Mouse (Mus musculus) kidney, adult 18-20 months (tissue): ENCODE measurements at regions not wholly inside any gene's neighbourhood (a gene's known extent, or its start where the extent isn't known, plus 50 kb on each side); places are given as distances from the start of the nearest gene placed in this dataset.

Source experiments
- DNase-seq: peaks from one replicate; pipeline ENCODE4 v3.0.0; 2021

- DNase-seq: peak; percentile 17
These were observed 155.0 kb downstream of the Drd1 start for GRCm38 (mm10) chr13:53900406-53901025.

GRCm38 (mm10) chr13:53898351-53898750 is 157.2 kb downstream of the Drd1 start:
- DNase-seq: no peak

GRCm38 (mm10) chr13:53897176-53897575 is 158.3 kb downstream of the Drd1 start:
- DNase-seq: no peak

DNA sequence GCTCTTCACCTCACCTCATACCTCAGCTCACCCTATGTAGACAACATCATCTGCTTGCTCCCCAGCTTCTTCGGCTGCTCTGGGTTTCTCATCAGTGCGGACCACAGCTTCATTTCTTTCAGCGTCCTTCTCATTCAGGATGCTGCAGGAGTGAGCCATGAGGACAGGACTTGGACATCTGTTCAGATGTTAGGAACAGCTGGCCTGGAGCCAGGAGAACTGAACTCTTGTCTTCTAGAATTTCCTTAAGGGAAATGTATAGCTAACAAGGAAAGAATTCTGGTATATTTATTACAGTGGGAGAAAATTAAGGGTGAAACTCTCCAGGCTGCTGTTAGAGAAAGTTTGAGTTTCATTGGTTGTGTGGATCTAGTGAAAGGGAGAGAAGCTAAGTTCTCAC is 167.1 kb downstream of the Drd1 start:
- DNase-seq: no peak

DNA sequence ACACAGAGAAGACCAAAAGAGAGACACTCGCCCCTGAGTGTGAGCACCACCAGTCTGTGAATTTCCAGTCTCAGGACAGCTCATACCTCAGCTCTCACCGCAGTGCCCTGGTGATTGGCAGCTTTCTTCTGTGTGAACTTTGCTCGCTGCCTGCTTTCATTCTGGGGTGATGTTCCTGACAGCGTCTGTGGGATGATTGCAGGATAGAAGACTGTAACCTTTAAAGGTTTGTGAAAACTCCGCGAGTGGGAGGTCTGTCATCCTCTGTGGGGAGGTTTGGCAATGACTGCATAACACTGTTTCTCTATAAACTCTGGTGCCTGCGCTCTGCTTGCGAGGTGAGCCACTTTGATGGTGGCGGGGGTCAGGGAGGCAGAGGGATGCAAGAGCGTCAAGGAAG is 169.7 kb downstream of the Drd1 start:
- DNase-seq: no peak

DNA sequence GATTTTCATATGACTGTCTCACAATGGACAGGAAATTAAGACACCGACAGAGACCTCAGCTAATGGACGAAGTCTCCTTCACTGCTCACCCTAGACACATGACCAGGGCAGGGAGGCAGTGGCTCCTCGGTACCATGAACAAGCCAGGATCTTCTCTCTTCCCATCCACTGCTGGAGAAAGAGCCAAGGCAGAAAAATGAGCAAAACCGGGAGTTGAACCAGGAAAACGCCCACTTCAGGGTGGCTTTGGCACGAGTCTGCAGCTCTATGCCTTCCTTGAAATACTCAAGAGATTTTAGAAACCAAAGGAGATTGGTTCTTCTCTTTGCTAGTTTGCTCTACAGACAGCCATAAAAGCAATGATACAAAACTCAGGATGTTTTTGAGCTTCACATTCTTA is 172.3 kb downstream of the Drd1 start:
- no peak for DNase-seq

DNA sequence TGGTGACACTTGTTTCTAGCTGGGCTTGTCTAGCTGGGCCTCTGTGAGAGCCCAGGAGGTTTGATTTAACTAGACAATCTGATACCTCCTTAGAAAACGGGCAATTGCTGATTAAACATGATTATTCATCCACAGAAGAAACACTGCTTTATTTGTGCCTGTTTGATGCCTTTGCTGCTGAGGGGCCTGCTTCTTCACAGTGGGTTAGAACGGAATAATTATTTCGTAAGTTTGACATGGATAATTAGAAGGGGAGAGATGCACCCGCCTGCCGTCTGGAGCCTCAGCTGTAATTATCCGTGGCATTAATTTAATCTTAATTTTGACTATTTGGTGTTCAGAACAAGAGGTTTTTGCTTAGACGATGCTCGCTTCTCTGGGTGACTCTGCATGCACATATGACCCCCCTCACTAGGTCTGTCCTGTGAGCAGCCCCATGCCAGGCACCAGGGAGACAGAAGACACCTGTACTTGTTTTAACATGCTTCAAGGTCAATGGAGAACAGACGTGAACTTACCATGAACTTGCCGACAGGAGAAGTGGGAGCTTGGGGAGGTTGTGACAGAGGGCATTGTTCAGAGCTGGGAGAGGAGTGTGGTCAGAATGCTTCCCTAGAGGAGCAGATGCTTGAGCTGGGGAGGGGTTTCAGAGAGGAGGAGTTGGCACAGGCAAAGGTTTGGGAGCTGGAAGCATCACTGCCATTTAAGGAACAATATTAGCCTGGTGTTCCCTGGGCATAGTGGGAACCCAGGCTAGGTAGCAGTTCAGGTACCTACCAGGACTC is 174.8 kb downstream of the Drd1 start:
- no peak for DNase-seq

DNA sequence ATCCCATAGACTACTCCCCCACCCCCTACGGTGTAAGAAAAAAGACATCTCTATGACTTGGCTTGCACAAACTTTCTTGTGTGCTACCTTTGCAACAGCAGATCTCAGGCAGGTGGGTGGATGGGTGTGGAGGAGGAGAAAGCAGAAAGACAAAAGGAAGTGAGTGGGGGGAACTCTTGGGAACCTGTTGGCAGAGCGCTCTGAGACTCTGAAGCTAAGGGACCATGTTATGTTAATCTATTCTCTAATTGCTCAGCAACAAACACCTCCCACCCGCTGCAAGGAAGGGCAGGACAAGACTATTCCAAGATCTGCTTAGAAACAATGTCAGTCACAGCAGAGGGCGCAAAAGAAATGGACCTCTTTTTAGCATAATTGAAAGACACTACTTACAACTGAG is 180.0 kb downstream of the Drd1 start:
- DNase-seq: no peak

GRCm38 (mm10) chr13:53865323-53865722 is 190.2 kb downstream of the Drd1 start:
- no peak for DNase-seq

DNA sequence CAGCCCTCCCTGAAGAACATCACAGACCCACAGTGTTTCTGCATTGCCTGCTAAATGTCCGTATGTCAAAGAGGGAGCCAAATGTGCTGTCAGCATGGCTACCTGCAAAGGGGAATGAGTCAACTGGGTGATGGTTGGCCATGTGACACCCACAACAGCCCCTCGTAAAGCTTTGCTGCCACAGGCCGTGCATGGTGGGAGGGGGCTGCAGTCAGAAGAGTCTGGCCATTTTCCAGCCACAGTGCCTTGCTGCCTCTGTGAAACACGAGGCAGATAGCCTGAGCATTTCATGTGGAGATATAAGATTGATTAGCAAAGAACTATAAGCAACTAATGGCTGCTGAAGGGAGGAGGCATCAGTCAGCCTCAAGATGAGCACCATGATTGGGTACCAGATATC is 193.2 kb downstream of the Drd1 start:
- DNase-seq: no peak

DNA sequence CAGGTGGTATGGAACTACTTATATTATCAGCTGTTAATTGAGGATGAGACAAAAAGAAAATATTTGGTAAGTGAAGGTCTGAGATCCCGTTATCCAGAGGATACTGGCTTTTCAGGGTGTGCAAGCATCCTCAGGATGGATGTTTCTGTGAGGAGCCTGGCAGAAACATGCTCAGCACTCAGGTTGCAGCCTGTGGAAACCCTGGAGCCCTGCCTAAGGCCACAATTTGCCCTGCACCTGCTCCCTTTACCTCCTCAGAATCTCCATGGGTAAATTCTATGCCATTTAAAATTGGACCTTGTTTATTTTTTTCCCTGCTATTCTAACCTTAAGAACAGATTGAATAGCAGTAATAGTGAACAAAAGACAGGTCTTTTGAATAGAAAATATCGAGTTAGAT is 201.3 kb downstream of the Drd1 start:
- no peak for DNase-seq

GRCm38 (mm10) chr13:53850146-53850545 is 205.4 kb downstream of the Drd1 start:
- no peak for DNase-seq

DNA sequence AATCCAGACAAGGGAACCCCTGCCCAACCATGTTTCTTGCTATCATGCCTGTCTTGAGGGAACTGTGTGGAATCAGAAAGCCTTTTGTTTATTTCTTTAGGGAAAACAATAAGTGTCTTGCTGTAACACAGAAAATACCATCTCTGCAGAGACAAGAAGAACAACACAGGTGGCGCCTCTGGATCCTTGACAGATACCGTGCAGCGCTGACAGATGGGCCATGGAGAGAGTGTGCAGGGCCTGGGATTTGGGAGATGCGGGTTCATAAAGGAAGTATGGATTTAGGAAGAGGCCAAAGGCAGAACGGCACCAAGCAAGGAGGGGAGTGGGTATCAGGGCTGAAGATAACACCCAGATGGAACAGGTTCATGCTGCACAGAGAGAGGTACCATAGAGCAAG is 209.3 kb downstream of the Drd1 start:
- DNase-seq: no peak

GRCm38 (mm10) chr13:53845786-53846185 is 209.7 kb downstream of the Drd1 start:
- no peak for DNase-seq

DNA sequence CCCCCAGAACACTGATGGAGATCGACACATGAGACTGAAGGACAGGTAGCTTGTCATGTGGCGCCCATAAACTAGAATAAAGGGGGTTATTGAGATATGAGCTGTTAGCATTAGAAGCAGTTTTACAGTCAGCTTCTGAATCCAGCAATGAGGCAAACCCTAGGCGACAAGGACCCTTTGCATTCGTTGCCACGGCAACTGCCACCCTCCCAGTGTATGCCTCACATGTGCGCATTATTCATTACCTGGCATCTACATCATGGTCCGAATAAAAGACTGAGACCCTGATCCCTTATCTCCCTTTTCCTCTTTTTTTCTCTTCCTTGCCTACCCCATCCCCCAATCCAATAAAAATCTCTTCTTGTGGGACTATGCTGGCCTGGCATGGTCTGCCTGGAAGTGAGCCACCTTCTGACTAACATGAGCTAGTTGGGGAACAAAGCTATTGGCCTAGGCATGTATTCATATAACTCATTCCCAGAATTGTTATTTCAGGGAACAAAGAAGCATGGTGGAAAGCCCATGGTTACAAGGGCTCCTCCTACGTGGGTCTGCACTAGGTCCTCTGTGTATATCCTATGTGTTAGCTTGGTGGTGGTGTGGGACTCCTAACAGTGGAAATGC is 229.4 kb downstream of the Drd1 start:
- DNase-seq: no peak

- DNase-seq: peak; percentile 7
These were observed 233.4 kb downstream of the Drd1 start for GRCm38 (mm10) chr13:53822061-53822460.

DNA sequence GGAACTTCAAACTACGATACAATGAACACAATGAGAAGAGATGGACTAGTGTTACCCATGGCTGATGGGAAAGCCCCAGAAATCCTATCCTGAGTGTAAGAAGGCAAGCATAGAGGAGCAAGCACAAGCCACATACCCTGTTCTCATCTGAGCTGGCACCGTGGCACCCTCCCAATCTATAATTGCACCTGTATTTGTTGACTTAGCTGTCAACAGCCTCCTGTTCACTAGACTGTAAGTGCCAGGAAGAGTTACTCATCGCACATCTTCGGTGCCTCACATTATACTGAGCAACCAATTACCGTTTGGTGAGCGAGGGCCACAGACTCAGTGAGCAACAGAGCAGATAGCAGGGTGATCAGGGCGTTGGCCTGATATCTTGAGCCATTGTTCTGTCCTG is 239.9 kb downstream of the Drd1 start:
- no peak for DNase-seq

DNA sequence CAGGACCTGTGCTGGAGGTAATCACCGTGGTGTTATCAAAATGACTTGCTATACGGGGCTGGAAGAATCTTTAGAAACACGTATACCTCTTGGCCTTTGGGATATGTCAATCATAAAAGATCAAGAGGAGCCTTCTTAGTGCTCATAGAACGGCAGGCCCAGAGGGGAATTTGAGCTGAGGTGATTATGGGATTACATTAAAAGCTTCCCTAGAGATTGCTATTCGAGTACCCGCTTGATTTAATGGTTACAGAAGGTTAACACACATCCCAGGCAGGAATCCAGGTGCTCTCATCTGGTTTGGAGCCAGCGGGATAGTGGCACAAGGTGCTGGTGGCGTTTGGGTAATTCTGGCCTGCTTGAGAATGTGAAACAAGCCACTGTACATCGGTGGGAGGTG is 241.4 kb downstream of the Drd1 start:
- peak; percentile 7 for DNase-seq

GRCm38 (mm10) chr13:53811862-53812261 is 243.6 kb downstream of the Drd1 start:
- peak; percentile 50 for DNase-seq

GRCm38 (mm10) chr13:53811151-53811550 is 244.4 kb downstream of the Drd1 start:
- no peak for DNase-seq

- no peak for DNase-seq
These were observed 247.5 kb downstream of the Drd1 start for GRCm38 (mm10) chr13:53807791-53808525.

GRCm38 (mm10) chr13:53805872-53806271 is 249.6 kb downstream of the Drd1 start:
- DNase-seq: no peak

GRCm38 (mm10) chr13:53800978-53801377 is 254.5 kb downstream of the Drd1 start:
- no peak for DNase-seq

DNA sequence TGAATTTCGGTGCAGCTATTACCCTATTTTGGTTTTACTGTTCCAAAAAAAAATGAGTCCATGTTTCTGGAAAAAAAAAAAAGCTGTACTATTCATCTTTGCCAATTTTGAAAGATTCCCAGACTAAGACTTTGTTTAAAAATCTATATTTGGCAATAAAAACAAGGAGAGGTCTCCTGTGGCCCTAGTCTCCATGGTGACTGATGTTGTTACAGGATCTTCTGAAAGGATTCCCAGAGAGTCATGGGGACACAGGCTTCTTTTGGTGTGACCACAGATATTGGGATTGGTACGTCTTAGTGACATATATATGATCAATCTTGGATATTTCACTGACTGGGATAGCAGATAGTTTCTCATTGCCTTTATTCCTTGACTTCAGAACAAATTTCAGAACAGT is 266.7 kb downstream of the Drd1 start:
- no peak for DNase-seq
